Mouse (Mus musculus) Patski (cell line): ENCODE results near the gene Ccl6. TPM values are rescaled to one million over a fixed set of nuclear protein-coding genes. Genes with fewer than 3 reads are reported as not detected.
A peak's percentile ranks its signal among the peaks of the same experiment; 100 is the strongest.

Experiments used
- ATAC-seq: fragments of 100-300 bp; one replicate; pipeline ENCODE4 v1.8.0; 2021
- CTCF ChIA-PET: fragments of 350-600 bp; sonication (Branson Sonifier 250); formaldehyde crosslinking; loops from one replicate; lab custom pipeline; 2022; ENCODE audit warnings: inconsistent platforms; lab: Charles Lee
- POLR2A ChIA-PET: fragments of 350-600 bp; sonication (Branson Sonifier 250); formaldehyde crosslinking; loops from one replicate; lab custom pipeline; 2022; ENCODE audit warnings: antibody characterized with exemption, inconsistent platforms; lab: Charles Lee
- DNase-seq: peaks from one replicate; pipeline ENCODE4 v3.0.0-alpha.2; 2011; ENCODE audit warnings: low read depth, low spot score
- H3K27me3 ChIP-seq: fragments of 371-371 bp; one replicate; pipeline ENCODE4 v1.5.1; 2021
- CTCF ChIP-seq: fragments of 100-300 bp; IDR thresholded peaks from one replicate; pipeline ENCODE4 v1.5.1; 2021
- in situ Hi-C: fragments of 300-500 bp; cut with MboI; formaldehyde crosslinking; loops from 3 replicates; pipeline ENCODE4 v1.11.1; 2018; ENCODE audit warnings: low pct_unique_long_range_greater_than_20kb, mixed read lengths
- polyA plus RNA-seq: library from polyadenylated mRNA; unstranded; gene quantifications from one replicate; pipeline ENCODE4 v1.2.3, GENCODE M21; 2021

Ccl6 gene
- not detected for polyA plus RNA-seq

- ChIA-PET POLR2A (no interaction called here), CTCF (interaction anchor here (1.4 kb wide), 2 partner anchors 10 to 151 kb away, joined by 3 to 5 read pairs; no protein-coding TSS in a partner anchor)
- ATAC-seq = no peak
- DNase-seq = no peak
- in situ Hi-C loops = no loop called here
- H3K27me3 ChIP-seq = no peaks in the 10 kb centered on the region
- no peak for TF ChIP-seq CTCF
Measured at GRCm38 (mm10) chr11:83592853-83593252, at the start of gene Ccl6. Gene Ccl6, minus strand, starts transcription at chr11:83593087.

GRCm38 (mm10) chr11:83641216-83641615 is 48.3 kb upstream of the Ccl6 start:
- ChIA-PET CTCF (interaction anchor here (1.4 kb wide), 1 partner anchor 98 kb away, joined by 4 read pairs; no protein-coding TSS in a partner anchor), POLR2A (no interaction called here)
- ATAC-seq = no peak
- in situ Hi-C loops = loop anchor here (5.0 kb wide), 1 partner anchor 91 kb away; no protein-coding TSS in a partner anchor
- no peak for TF ChIP-seq CTCF
- DNase-seq = no peak
- no peaks in the 10 kb centered on the region for H3K27me3 ChIP-seq

DNA sequence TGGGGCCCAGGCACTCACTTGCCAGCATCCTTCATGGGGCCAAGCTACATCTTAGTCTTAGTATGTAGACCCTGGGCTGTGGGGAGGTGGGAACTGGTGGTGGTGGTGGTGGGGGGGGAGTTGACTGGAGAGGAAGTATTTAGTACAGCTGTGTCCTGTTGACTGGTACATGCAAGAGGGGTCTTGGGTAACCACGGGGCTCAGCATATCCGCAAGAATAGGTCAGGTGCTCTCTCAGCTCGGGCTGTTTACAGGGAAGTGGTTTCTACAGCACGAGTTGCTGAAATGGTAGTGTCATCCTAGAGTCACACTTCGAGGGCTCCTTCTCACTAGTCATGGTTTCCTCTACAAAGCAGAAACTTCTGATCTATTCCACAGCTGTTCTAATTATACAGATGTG is 47.3 kb upstream of the Ccl6 start:
- in situ Hi-C loops = loop anchor here (5.0 kb wide), 1 partner anchor 92 kb away; no protein-coding TSS in a partner anchor
- ChIA-PET CTCF (interaction anchor here (1.3 to 1.6 kb wide), 3 partner anchors 10 to 104 kb away, joined by 3 to 4 read pairs (median 3); no protein-coding TSS in a partner anchor), POLR2A (no interaction called here)
- TF ChIP-seq CTCF = no peak
- DNase-seq = no peak
- H3K27me3 ChIP-seq = no peaks in the 10 kb centered on the region
- no peak for ATAC-seq

GRCm38 (mm10) chr11:83639533-83639932 is 46.6 kb upstream of the Ccl6 start:
- TF ChIP-seq CTCF = peak; percentile 47
- POLR2A ChIA-PET = no interaction called here
- in situ Hi-C loops = loop anchor here (5.0 kb wide), 1 partner anchor 202 kb away; the partner anchor contains the start of gene 1700020L24Rik
- no peak for DNase-seq
- no peak for ATAC-seq
- H3K27me3 ChIP-seq = no peaks in the 10 kb centered on the region
- CTCF ChIA-PET = interaction anchor here (1.3 to 1.6 kb wide), 3 partner anchors 9 to 105 kb away, joined by 3 to 4 read pairs (median 3); no protein-coding TSS in a partner anchor

GRCm38 (mm10) chr11:83638934-83639333 is 46.0 kb upstream of the Ccl6 start:
- TF ChIP-seq CTCF = no peak
- ChIA-PET CTCF (interaction anchor here (1.6 kb wide), 1 partner anchor 9 kb away, joined by 3 read pairs; no protein-coding TSS in a partner anchor), POLR2A (no interaction called here)
- no peaks in the 10 kb centered on the region for H3K27me3 ChIP-seq
- no peak for ATAC-seq
- in situ Hi-C loops = loop anchor here (5.0 kb wide), 1 partner anchor 202 kb away; the partner anchor contains the start of gene 1700020L24Rik
- DNase-seq = no peak

GRCm38 (mm10) chr11:83636742-83637235 is 43.9 kb upstream of the Ccl6 start:
- CTCF ChIA-PET = interaction anchor here (1.2 kb wide), 1 partner anchor 92 kb away, joined by 3 read pairs; no protein-coding TSS in a partner anchor
- in situ Hi-C loops = loop anchor here (5.0 kb wide), 1 partner anchor 199 kb away; the partner anchor contains the start of gene 1700020L24Rik
- H3K27me3 ChIP-seq = no peaks in the 10 kb centered on the region
- no peak for DNase-seq
- POLR2A ChIA-PET = no interaction called here
- no peak for ATAC-seq
- no peak for TF ChIP-seq CTCF

DNA sequence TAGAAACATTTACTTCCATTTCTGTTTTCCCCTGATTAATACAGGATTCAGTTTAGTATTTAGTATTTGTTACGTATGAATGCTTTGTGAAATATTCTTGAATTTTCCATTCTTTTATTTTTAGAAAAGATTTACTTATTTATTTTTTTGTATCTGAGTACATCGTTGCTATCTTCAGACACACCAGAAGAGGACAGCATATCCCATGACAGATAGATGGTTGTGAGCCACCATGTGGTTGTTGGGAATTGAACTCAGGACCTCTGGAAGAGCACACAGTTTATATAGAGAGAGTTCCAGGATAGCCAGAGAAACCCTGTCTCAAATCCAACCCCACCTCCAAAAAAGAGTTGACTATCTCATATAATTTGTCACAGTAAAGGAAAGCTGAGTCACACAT is 42.0 kb upstream of the Ccl6 start:
- CTCF ChIA-PET = interaction anchor here (1.4 kb wide), 1 partner anchor 78 kb away, joined by 3 read pairs; no protein-coding TSS in a partner anchor

GRCm38 (mm10) chr11:83634425-83634824 is 41.5 kb upstream of the Ccl6 start:
- TF ChIP-seq CTCF = no peak
- in situ Hi-C loops = no loop called here
- ATAC-seq (no peak), DNase-seq (no peak)
- POLR2A ChIA-PET = no interaction called here
- CTCF ChIA-PET = interaction anchor here (1.4 kb wide), 1 partner anchor 78 kb away, joined by 3 read pairs; no protein-coding TSS in a partner anchor
- no peaks in the 10 kb centered on the region for H3K27me3 ChIP-seq

More for the DNA sequence above, 42.0 kb upstream of the Ccl6 start:
- in situ Hi-C loops = loop anchor here (5.0 kb wide), 1 partner anchor 198 kb away; the partner anchor contains the start of gene 1700020L24Rik
- POLR2A ChIA-PET = no interaction called here
- DNase-seq (no peak), ATAC-seq (no peak)
- no peaks in the 10 kb centered on the region for H3K27me3 ChIP-seq
- TF ChIP-seq CTCF = peak; percentile 49

DNA sequence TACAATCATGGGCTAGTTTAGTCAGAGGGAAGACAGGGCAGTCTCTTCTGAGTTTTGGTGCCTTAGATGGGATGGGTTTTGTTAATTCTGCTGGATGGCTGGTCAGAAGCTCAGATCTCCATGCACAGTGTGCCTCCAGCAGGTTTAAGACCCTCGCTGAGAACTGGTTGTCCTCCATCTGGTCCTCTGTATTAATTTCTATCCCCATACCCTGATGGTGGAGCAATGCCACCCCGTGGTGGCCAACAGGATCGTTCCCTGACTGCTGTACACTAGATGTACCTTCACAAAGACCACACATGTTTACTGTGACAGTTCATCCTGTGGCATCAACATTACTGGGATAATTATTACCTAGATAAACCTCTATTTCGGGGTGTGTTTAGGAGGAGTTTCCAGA is 39.9 kb upstream of the Ccl6 start:
- peak; percentile 86 for TF ChIP-seq CTCF
- in situ Hi-C loops = no loop called here
- DNase-seq = no peak
- no peaks in the 10 kb centered on the region for H3K27me3 ChIP-seq
- no peak for ATAC-seq
- CTCF ChIA-PET = interaction anchor here (1.0 to 2.9 kb wide), 9 partner anchors 9 to 108 kb away, joined by 3 to 9 read pairs (median 3); partner anchors contain the start of gene Ccl3
- POLR2A ChIA-PET = no interaction called here

GRCm38 (mm10) chr11:83631065-83631464 is 38.2 kb upstream of the Ccl6 start:
- ATAC-seq = no peak
- ChIA-PET POLR2A (no interaction called here), CTCF (interaction anchor here (1.1 to 2.9 kb wide), 7 partner anchors 10 to 107 kb away, joined by 3 to 9 read pairs (median 5); no protein-coding TSS in a partner anchor)
- TF ChIP-seq CTCF = no peak
- in situ Hi-C loops = no loop called here
- no peaks in the 10 kb centered on the region for H3K27me3 ChIP-seq
- no peak for DNase-seq

DNA sequence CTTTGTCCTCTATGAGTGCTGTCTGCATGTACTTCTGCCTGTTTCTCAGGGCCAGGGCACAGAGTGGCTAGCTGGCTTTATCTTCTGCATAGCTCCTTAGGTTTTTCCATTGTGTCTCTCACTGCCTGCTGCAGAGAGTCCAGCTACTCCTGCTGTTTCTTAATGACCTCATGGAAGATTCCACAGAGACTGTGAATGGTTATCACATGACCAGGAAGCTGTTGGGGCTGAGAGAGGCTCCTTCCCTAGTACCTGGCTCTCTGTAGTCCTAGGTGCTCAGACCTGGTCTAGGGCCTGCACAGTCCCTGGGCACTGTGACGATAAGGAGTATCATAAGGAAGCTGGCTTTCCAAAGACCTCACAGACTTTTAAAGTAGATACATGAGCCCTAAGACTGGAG is 37.7 kb upstream of the Ccl6 start:
- no peaks in the 10 kb centered on the region for H3K27me3 ChIP-seq
- in situ Hi-C loops = no loop called here
- DNase-seq (no peak), ATAC-seq (no peak)
- ChIA-PET CTCF (interaction anchor here (0.8 to 2.4 kb wide), 7 partner anchors 9 to 108 kb away, joined by 3 to 8 read pairs (median 4); no protein-coding TSS in a partner anchor), POLR2A (no interaction called here)
- TF ChIP-seq CTCF = no peak
